Mouse (Mus musculus) ES-Bruce4 (cell line): Measurements from ENCODE around the gene Tsen54. TPM values are rescaled to one million over a fixed set of nuclear protein-coding genes. Genes with fewer than 3 reads are reported as not detected.

Source experiments
- H3K27ac ChIP-seq: 2 replicates; pipeline ENCODE4 v1.5.1; 2012; ENCODE audit warnings: low read length, inconsistent platforms; ENCODE audit not compliant: insufficient read depth
- H3K27me3 ChIP-seq: 2 replicates; pipeline ENCODE4 v1.6.1; 2012; ENCODE audit warnings: mild to moderate bottlenecking, low read length, inconsistent platforms; ENCODE audit not compliant: control insufficient read depth, poor library complexity, insufficient read depth, severe bottlenecking
- H3K36me3 ChIP-seq: 2 replicates; pipeline ENCODE4 v1.6.1; 2012; ENCODE audit warnings: inconsistent platforms, mild to moderate bottlenecking, low read length, moderate library complexity; ENCODE audit not compliant: control insufficient read depth, poor library complexity, insufficient read depth, severe bottlenecking
- H3K4me1 ChIP-seq: one replicate; pipeline ENCODE4 v1.8.1; 2011; ENCODE audit warnings: low read length; ENCODE audit not compliant: control insufficient read depth, insufficient read depth
- H3K4me3 ChIP-seq: 2 replicates; pipeline ENCODE4 v1.5.1; 2011; ENCODE audit warnings: low read depth, mild to moderate bottlenecking, low read length
- H3K9ac ChIP-seq: 2 replicates; pipeline ENCODE4 v1.6.1; 2012; ENCODE audit warnings: low read depth, mild to moderate bottlenecking, inconsistent platforms; ENCODE audit not compliant: poor library complexity, severe bottlenecking
- H3K9me3 ChIP-seq: replicated peaks from 2 replicates; pipeline ENCODE4 v1.6.1; 2012; ENCODE audit warnings: mild to moderate bottlenecking, low read length, inconsistent platforms; ENCODE audit not compliant: control insufficient read depth, poor library complexity, insufficient read depth, severe bottlenecking
- CTCF ChIP-seq: IDR thresholded peaks from one replicate; pipeline ENCODE4 v1.8.1; 2011; ENCODE audit warnings: low read depth, low read length
- EP300 ChIP-seq: IDR thresholded peaks from 2 replicates; pipeline ENCODE4 v1.6.1; 2011; ENCODE audit warnings: low read depth, low read length; ENCODE audit not compliant: insufficient read depth
- POLR2A ChIP-seq: IDR thresholded peaks from one replicate; pipeline ENCODE4 v1.8.1; 2011; ENCODE audit warnings: low read length; ENCODE audit not compliant: insufficient read depth
- polyA plus RNA-seq: library from polyadenylated mRNA; stranded (reverse); fragments of >200 nt; gene quantifications from 2 replicates; pipeline ENCODE4 v1.2.4, GENCODE M21; 2011; ENCODE audit warnings: low read depth; ENCODE audit not compliant: missing spikeins, insufficient read depth, insufficient read length

Tsen54 gene
- polyA plus RNA-seq, 1 experiment, result 26.9 TPM

DNA sequence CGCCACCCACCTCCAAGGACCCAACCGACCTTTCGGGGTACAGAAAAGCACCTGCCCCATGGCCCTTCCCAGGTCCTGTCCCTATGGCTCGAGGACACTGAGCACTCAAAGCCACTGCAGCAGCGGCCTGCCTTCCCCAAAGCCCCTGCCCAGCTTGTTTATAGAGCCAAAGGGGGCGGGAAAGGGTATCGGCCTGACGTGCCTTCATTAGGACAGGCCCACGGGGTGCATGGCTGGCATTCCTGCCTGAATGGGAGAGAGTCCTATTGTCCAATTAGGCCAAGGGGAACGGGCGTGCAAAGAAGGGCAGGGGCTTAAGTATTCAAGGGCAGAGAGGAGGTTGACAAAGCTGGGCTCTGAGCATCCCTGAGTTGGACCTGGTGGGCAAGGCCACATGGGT, 6.6 kb upstream of the Tsen54 start:
- no peak overlapping the region for H3K4me3 ChIP-seq
- TF ChIP-seq CTCF (no peak), EP300 (no peak), POLR2A (no peak)
- no peak overlapping the region for H3K27ac ChIP-seq
- no peak overlapping the region for H3K9ac ChIP-seq
- H3K9me3 ChIP-seq, result no peaks in the 10 kb centered on the region
- no peaks in the 10 kb centered on the region for H3K27me3 ChIP-seq
- no peaks in the 10 kb centered on the region; the same call in 1 of the 2 replicates for H3K36me3 ChIP-seq
- H3K4me1 ChIP-seq, result peaks cover 2% of the 10 kb centered on the region

DNA sequence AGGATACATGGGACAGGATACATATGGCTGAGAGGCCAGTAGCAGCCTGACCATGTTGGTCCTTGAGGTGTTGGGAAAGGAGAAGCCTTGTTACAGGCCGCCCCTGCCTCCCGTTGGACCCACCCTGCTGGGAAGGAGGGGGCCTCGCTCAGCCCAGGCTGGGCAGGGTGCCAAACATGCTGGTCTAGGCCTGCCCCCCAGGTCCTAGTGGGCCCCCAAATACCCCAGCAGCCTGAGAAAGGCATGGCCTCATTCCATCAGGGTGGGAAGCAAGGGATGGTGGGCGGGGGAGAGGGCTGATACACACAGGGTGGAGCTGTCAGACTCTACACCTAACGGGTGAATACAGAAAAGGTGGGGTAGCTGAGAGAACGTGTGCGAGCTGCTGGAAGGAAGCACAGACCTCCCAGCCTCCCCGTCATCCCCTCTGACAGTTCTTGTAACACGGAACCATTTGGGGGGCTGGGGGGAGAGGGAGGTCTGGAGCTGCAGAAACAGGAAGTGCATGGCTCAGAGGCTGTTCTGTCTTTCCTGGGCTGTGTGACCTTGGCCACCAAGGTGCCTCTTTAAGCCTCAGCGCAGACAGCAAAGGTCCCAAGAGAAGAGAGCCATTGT, 5.7 kb upstream of the Tsen54 start:
- Histone ChIP-seq H3K9ac (no peak overlapping the region), H3K9me3 (no peaks in the 10 kb centered on the region), H3K4me3 (no peak overlapping the region), H3K36me3 (no peaks in the 10 kb centered on the region; the same call in 1 of the 2 replicates), H3K4me1 (peaks cover 2% of the 10 kb centered on the region), H3K27ac (no peak overlapping the region), H3K27me3 (no peaks in the 10 kb centered on the region)
- TF ChIP-seq CTCF (no peak), POLR2A (no peak), EP300 (no peak)

DNA sequence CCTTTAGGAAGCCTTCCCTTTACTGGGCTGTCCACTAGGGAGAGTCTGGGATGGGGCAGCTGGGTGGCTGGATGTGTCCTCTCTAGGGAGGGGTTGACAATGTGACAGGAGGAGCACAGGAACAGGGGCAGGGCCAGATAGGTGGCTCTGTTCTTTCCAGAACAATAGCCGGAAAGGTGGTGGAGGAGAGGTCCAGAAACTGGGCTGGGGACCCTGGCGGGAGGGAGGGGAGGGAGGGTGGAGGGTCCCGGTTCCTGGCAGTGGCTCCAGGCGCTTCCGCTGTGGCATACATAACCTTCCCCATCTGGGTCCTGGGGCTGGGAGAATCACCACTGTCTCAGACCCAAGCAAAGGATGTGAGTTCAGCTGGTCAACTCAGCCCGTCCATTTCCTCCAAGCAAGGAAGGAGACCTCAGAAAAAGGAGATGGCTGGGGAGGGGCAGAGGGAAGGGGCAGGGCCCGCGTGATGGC, 5.2 kb upstream of the Tsen54 start:
- TF ChIP-seq CTCF, result no peak
- no peak for TF ChIP-seq EP300
- TF ChIP-seq POLR2A, result no peak
- Histone ChIP-seq H3K27ac (no peak overlapping the region), H3K36me3 (no peaks in the 10 kb centered on the region; the same call in 1 of the 2 replicates), H3K27me3 (no peaks in the 10 kb centered on the region), H3K9ac (no peak overlapping the region), H3K4me1 (peaks cover 2% of the 10 kb centered on the region), H3K4me3 (no peak overlapping the region), H3K9me3 (no peaks in the 10 kb centered on the region)

DNA sequence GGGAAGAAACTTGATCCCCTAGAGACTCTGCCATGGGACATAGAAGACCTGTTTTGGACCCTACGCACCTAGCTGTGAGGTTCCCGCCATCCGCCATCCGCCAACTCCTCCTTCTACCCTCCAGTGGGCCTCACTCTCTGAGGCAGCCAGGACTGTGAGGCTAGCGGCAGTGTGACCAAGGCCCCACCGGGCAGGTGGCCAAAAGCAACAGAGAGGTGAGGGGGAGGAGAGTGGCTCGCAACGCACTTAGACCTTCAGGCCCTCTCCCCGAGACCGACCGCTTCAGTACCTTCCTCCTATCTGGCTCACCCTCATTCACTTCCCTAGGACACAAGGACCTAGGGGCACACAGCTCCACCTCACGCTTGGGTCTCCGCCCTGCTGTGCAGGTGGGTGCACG, 4.1 kb upstream of the Tsen54 start:
- no peak overlapping the region for H3K9ac ChIP-seq
- H3K4me3 ChIP-seq, result no peak overlapping the region
- no peaks in the 10 kb centered on the region for H3K27me3 ChIP-seq
- no peaks in the 10 kb centered on the region; the same call in 1 of the 2 replicates for H3K36me3 ChIP-seq
- no peaks in the 10 kb centered on the region for H3K9me3 ChIP-seq
- TF ChIP-seq POLR2A, result no peak
- TF ChIP-seq EP300, result no peak
- TF ChIP-seq CTCF, result no peak
- H3K27ac ChIP-seq, result no peak overlapping the region
- H3K4me1 ChIP-seq, result peaks cover 2% of the 10 kb centered on the region

DNA sequence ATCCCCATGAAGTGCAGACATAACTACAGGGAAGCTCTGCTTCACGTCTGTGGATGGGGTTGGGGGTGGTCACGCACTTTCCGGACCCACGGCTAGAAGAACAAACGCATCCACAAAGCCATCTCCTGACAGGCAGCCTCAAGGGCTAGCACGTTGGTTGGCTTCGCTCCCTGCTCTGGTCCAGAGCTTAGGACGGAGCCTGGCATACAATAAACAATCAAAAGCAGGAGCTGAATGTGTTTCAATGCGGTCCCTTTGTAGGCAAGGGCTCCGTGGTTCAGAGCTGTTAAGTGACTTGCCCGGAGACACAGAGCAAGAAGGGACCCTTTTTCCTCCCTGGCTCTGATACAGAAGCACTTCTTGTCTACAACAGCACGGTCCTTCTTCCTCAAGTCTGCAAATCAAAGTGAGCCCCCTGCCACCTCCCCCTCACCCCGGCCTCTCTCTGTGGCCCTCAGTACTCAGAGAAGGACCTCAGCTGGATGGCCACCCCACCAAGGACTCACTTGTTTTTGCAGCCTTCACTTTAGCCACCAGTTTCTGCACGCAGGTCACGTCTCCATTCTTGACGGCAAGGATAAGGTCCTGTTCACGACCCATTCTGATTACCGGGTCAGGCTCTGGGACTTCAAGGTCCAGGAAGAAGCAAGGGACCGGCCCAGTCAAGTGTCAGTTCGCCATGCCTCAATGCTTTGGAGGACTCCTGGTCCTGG, 3.0 kb upstream of the Tsen54 start:
- H3K4me3 ChIP-seq, result no peak overlapping the region
- H3K4me1 ChIP-seq, result peaks cover 2% of the 10 kb centered on the region

DNA sequence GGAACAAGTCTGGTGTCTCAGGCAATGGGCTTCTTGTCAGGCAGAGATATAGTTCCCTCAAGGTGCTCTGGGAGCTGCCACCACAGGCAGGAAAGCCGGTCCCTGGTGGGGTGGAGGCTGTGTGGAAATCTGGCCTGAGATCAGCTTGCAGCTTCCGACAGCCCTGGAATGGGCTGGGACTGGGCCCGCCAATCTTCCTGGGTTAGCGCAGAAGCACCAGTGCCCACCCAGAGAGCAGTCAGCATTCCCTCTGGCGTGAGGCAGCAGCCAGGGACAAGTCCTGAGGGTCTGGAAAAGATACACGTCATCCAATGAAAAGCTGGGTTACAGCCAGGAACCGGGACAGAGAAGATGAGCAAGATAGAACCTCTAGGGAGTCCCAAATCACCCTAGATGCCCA, 2.4 kb upstream of the Tsen54 start:
- H3K4me1 ChIP-seq, result peaks cover 2% of the 10 kb centered on the region
- no peak overlapping the region for H3K4me3 ChIP-seq
- no peaks in the 10 kb centered on the region for H3K27me3 ChIP-seq
- H3K9ac ChIP-seq, result no peak overlapping the region
- peaks cover 2% of the 10 kb centered on the region; the same call in 1 of the 2 replicates for H3K36me3 ChIP-seq
- TF ChIP-seq POLR2A, result no peak
- no peak for TF ChIP-seq CTCF
- TF ChIP-seq EP300, result no peak
- H3K9me3 ChIP-seq, result no peaks in the 10 kb centered on the region
- H3K27ac ChIP-seq, result no peak overlapping the region

More for the DNA sequence above, 3.0 kb upstream of the Tsen54 start:
- no peak overlapping the region for H3K27ac ChIP-seq
- H3K36me3 ChIP-seq, result peaks cover 2% of the 10 kb centered on the region; the same call in 1 of the 2 replicates
- H3K9ac ChIP-seq, result no peak overlapping the region
- H3K9me3 ChIP-seq, result no peaks in the 10 kb centered on the region
- H3K27me3 ChIP-seq, result no peaks in the 10 kb centered on the region
- TF ChIP-seq POLR2A (no peak), EP300 (no peak), CTCF (no peak)
